Mouse (Mus musculus) skeletal muscle tissue, adult 2 months (tissue): ENCODE results near the gene Plekhg5.
A peak's percentile ranks its signal among the peaks of the same experiment; 100 is the strongest.

Source experiments
- DNase-seq: peaks from one replicate; pipeline ENCODE4 v3.0.0-alpha.2; 2012; ENCODE audit warnings: low read depth, low spot score

The Plekhg5 gene

GRCm38 (mm10) chr4:152125161-152126025 lies 53.1 kb downstream of the Plekhg5 start:
- no peak for DNase-seq

- no peak for DNase-seq
Measured at GRCm38 (mm10) chr4:152126026-152126920, 54.0 kb downstream of the Plekhg5 start.

- DNase-seq = no peak
Measured at GRCm38 (mm10) chr4:152127884-152128283, 55.6 kb downstream of the Plekhg5 start.

GRCm38 (mm10) chr4:152128784-152129183 lies 56.5 kb downstream of the Plekhg5 start:
- DNase-seq = no peak

- no peak for DNase-seq
Measured at GRCm38 (mm10) chr4:152129395-152129930, 57.2 kb downstream of the Plekhg5 start.

GRCm38 (mm10) chr4:152130771-152131653 lies 58.7 kb downstream of the Plekhg5 start:
- DNase-seq = no peak

GRCm38 (mm10) chr4:152131809-152132771 lies 59.8 kb downstream of the Plekhg5 start:
- DNase-seq = no peak

- no peak for DNase-seq
Measured at GRCm38 (mm10) chr4:152132772-152133169, 60.5 kb downstream of the Plekhg5 start.

GRCm38 (mm10) chr4:152133213-152133612 lies 60.9 kb downstream of the Plekhg5 start:
- DNase-seq = no peak

GRCm38 (mm10) chr4:152134507-152134906 lies 62.2 kb downstream of the Plekhg5 start:
- no peak for DNase-seq

- no peak for DNase-seq
Measured at GRCm38 (mm10) chr4:152135363-152135762, 63.1 kb downstream of the Plekhg5 start.

GRCm38 (mm10) chr4:152136112-152136875 lies 64.0 kb downstream of the Plekhg5 start:
- DNase-seq = no peak

GRCm38 (mm10) chr4:152136876-152137250 lies 64.6 kb downstream of the Plekhg5 start:
- DNase-seq = no peak

GRCm38 (mm10) chr4:152138497-152139260 lies 66.4 kb downstream of the Plekhg5 start:
- DNase-seq = peak; percentile 78

- DNase-seq = no peak
Measured at GRCm38 (mm10) chr4:152140441-152140840, 68.1 kb downstream of the Plekhg5 start.

- no peak for DNase-seq
Measured at GRCm38 (mm10) chr4:152141521-152142135, 69.3 kb downstream of the Plekhg5 start.

GRCm38 (mm10) chr4:152143632-152144031 lies 71.3 kb downstream of the Plekhg5 start:
- DNase-seq = no peak

- DNase-seq = no peak
Measured at GRCm38 (mm10) chr4:152145473-152145872, 73.2 kb downstream of the Plekhg5 start.
